Comparison of ENCODE assay signal across 24 mouse cellular contexts in genomic region chr1:121390421-121390820, GRCm38 (mm10). TPM values are rescaled to one million over a fixed set of nuclear protein-coding genes. Genes with fewer than 3 reads are reported as not detected.
DNase-seq lines count a peak whose midpoint lies in the region; ATAC-seq and TF ChIP-seq lines count a peak whose summit lies in the region.
"Had no signal": no experiment of that assay in that cellular context is flagged by ENCODE, and none has a peak within 500 bp of the region (broad histone marks: within the 10 kb centered on the region; RNA-seq: fewer than 3 reads in every experiment).

No protein-coding gene starts in this region.

- intact Hi-C loops in heart, postnatal 25 days (cut with DNase I), result no loop called here
- intact Hi-C loops in heart, postnatal 10 days (cut with DNase I), result no loop called here

- no peak for TF ChIP-seq CTCF in hindbrain, postnatal 0 days (IDR thresholded peaks at IDR 0.05; ENCODE audit: low read depth)

- H3K27ac ChIP-seq in forebrain, embryonic 15.5 days (replicated peaks), result no peak overlapping the region
- no peak overlapping the region for H3K27ac ChIP-seq in forebrain, embryonic 12.5 days
- H3K27ac ChIP-seq in neural tube, embryonic 13.5 days (replicated peaks), result peak overlapping the region; percentile 39
- no peak overlapping the region for H3K27ac ChIP-seq in hindbrain, postnatal 0 days
- H3K27ac ChIP-seq: heart, embryonic 13.5 days; kidney, postnatal 0 days; limb, embryonic 13.5 days; liver, embryonic 14.5 days; macrophage; midbrain, embryonic 12.5 days had no signal

- H3K4me1 ChIP-seq in forebrain, embryonic 15.5 days, result peaks cover 39% of the 10 kb centered on the region
- peaks cover 9% of the 10 kb centered on the region for H3K4me1 ChIP-seq in forebrain, embryonic 12.5 days
- H3K4me1 ChIP-seq in neural tube, embryonic 13.5 days (replicated peaks), result peaks cover 58% of the 10 kb centered on the region
- no peaks in the 10 kb centered on the region for H3K4me1 ChIP-seq in hindbrain, postnatal 0 days (ENCODE audit: insufficient read depth, low read length)

- 34% methylated on average over 13 of the region's 13 CpGs for WGBS in forebrain, embryonic 15.5 days
- 58% methylated on average over 13 of the region's 13 CpGs for WGBS in forebrain, embryonic 12.5 days
- WGBS in neural tube, embryonic 13.5 days, result 61% methylated on average over 13 of the region's 13 CpGs
- 27% methylated on average over 13 of the region's 13 CpGs for WGBS in hindbrain, postnatal 0 days

- DNase-seq in neural tube, embryonic 10.5 days (ENCODE audit: extremely low spot score, low spot score), result no peak
- no peak for DNase-seq in hindbrain, postnatal 0 days (ENCODE audit: low spot score)
- DNase-seq in heart, postnatal 25 days (ENCODE audit: low spot score), result no peak
- DNase-seq in heart, postnatal 10 days, result no peak
- DNase-seq: adrenal gland, postnatal 10 days; cerebellum, adult 11 months; cerebellum, postnatal 25 days; embryo, embryonic 11 days; heart, adult 18-20 months; heart, postnatal 4 days; layer of hippocampus, postnatal 36 days; right cerebral cortex, adult 18-20 months; spleen, adult 18-20 months; thymus, postnatal 25 days had no signal

- H3K27me3 ChIP-seq in forebrain, embryonic 15.5 days, result no peaks in the 10 kb centered on the region
- H3K27me3 ChIP-seq in forebrain, embryonic 12.5 days, result no peaks in the 10 kb centered on the region
- H3K27me3 ChIP-seq in neural tube, embryonic 13.5 days, result no peaks in the 10 kb centered on the region
- H3K27me3 ChIP-seq in hindbrain, postnatal 0 days (ENCODE audit: insufficient read depth, low read length), result no peaks in the 10 kb centered on the region
- H3K27me3 ChIP-seq: heart, embryonic 13.5 days; limb, embryonic 13.5 days; midbrain, embryonic 12.5 days had no signal

- peak overlapping the region; percentile 20; the same call in 1 of the 2 replicates for H3K4me2 ChIP-seq in forebrain, embryonic 15.5 days (replicated peaks)
- no peak overlapping the region for H3K4me2 ChIP-seq in forebrain, embryonic 12.5 days
- no peak overlapping the region for H3K4me2 ChIP-seq in neural tube, embryonic 13.5 days
- H3K4me2 ChIP-seq in hindbrain, postnatal 0 days (ENCODE audit: low read depth, low read length), result peak overlapping the region; percentile 46
- H3K4me2 ChIP-seq: heart, embryonic 13.5 days; limb, embryonic 13.5 days; midbrain, embryonic 12.5 days had no signal

- no peak overlapping the region for H3K9ac ChIP-seq in forebrain, embryonic 15.5 days (replicated peaks)
- H3K9ac ChIP-seq in forebrain, embryonic 12.5 days, result no peak overlapping the region
- H3K9ac ChIP-seq in neural tube, embryonic 13.5 days, result no peak overlapping the region
- H3K9ac ChIP-seq in hindbrain, postnatal 0 days (replicated peaks; ENCODE audit: low read length), result no peak overlapping the region
- H3K9ac ChIP-seq: heart, embryonic 13.5 days; limb, embryonic 13.5 days; liver, embryonic 14.5 days; midbrain, embryonic 12.5 days had no signal

- H3K9me3 ChIP-seq in forebrain, embryonic 15.5 days, result no peaks in the 10 kb centered on the region
- H3K9me3 ChIP-seq in forebrain, embryonic 12.5 days, result no peaks in the 10 kb centered on the region
- H3K9me3 ChIP-seq in neural tube, embryonic 13.5 days, result no peaks in the 10 kb centered on the region
- no peaks in the 10 kb centered on the region for H3K9me3 ChIP-seq in hindbrain, postnatal 0 days (ENCODE audit: low read length)
- H3K9me3 ChIP-seq: heart, embryonic 13.5 days; limb, embryonic 13.5 days; midbrain, embryonic 12.5 days had no signal

- no peak for ATAC-seq in forebrain, embryonic 15.5 days (replicated peaks)
- ATAC-seq in forebrain, embryonic 12.5 days (ENCODE audit: low FRiP score), result no peak
- ATAC-seq in neural tube, embryonic 13.5 days (ENCODE audit: low read depth), result no peak
- no peak for ATAC-seq in hindbrain, postnatal 0 days
- ATAC-seq: intestine, postnatal 0 days had no signal

- H3K36me3 ChIP-seq in forebrain, embryonic 15.5 days, result no peaks in the 10 kb centered on the region
- no peaks in the 10 kb centered on the region for H3K36me3 ChIP-seq in forebrain, embryonic 12.5 days (replicated peaks)
- no peaks in the 10 kb centered on the region for H3K36me3 ChIP-seq in neural tube, embryonic 13.5 days
- H3K36me3 ChIP-seq in hindbrain, postnatal 0 days (ENCODE audit: insufficient read depth, low read length), result no peaks in the 10 kb centered on the region
- H3K36me3 ChIP-seq: heart, embryonic 13.5 days; limb, embryonic 13.5 days; midbrain, embryonic 12.5 days had no signal

- H3K4me3 ChIP-seq in forebrain, embryonic 15.5 days, result no peak overlapping the region
- no peak overlapping the region for H3K4me3 ChIP-seq in forebrain, embryonic 12.5 days (replicated peaks)
- H3K4me3 ChIP-seq in neural tube, embryonic 13.5 days, result no peak overlapping the region
- H3K4me3 ChIP-seq in hindbrain, postnatal 0 days (ENCODE audit: low read length), result no peak overlapping the region; the same call in 1 of the 2 replicates
- H3K4me3 ChIP-seq: heart, embryonic 13.5 days; limb, embryonic 13.5 days; midbrain, embryonic 12.5 days had no signal

RNA-seq across cellular contexts. Expression of gene Ccdc93, which starts 40.4 kb away (rescaled TPM):
- polyA plus RNA-seq in forebrain, embryonic 15.5 days (2015; fragmentation: Nextera tagmentation; extraction: Ambion mirVana), result 11.5 and 12.9 TPM in 2 replicates
- polyA plus RNA-seq in forebrain, embryonic 12.5 days (2016; fragmentation: Nextera tagmentation; extraction: Ambion mirVana), result 11.0 and 11.4 TPM in 2 replicates
- 9.3 and 11.6 TPM in 2 replicates for polyA plus RNA-seq in neural tube, embryonic 13.5 days (2015; fragmentation: Nextera tagmentation; extraction: Ambion mirVana)
- 14.6 and 15.4 TPM in 2 replicates for total RNA-seq in hindbrain, postnatal 0 days (2014; rRNA removed)
- polyA plus RNA-seq in hindbrain, postnatal 0 days (2015; fragmentation: Nextera tagmentation; extraction: Ambion mirVana), result 6.1 and 7.4 TPM in 2 replicates
- total RNA-seq in heart, postnatal 25 days (2021), result 10 to 100 TPM; 14.0 to 14.5 TPM
- 10 to 100 TPM; 16.0 to 16.2 TPM for total RNA-seq in heart, postnatal 10 days (2021)

RNA-seq across cellular contexts. Expression of gene Insig2, which starts 58.0 kb away (rescaled TPM):
- polyA plus RNA-seq in forebrain, embryonic 15.5 days (2015; fragmentation: Nextera tagmentation; extraction: Ambion mirVana), result 40.5 and 44.4 TPM in 2 replicates
- 26.1 and 28.6 TPM in 2 replicates for polyA plus RNA-seq in forebrain, embryonic 12.5 days (2016; fragmentation: Nextera tagmentation; extraction: Ambion mirVana)
- 42.4 and 48.6 TPM in 2 replicates for polyA plus RNA-seq in neural tube, embryonic 13.5 days (2015; fragmentation: Nextera tagmentation; extraction: Ambion mirVana)
- total RNA-seq in hindbrain, postnatal 0 days (2014; rRNA removed), result 16.6 and 28.8 TPM in 2 replicates
- polyA plus RNA-seq in hindbrain, postnatal 0 days (2015; fragmentation: Nextera tagmentation; extraction: Ambion mirVana), result 46.0 and 48.0 TPM in 2 replicates
- total RNA-seq in heart, postnatal 25 days (2021), result 10 to 100 TPM; 58.1 to 65.9 TPM
- total RNA-seq in heart, postnatal 10 days (2021), result 10 to 100 TPM; 48.0 to 55.9 TPM

Comparison
In these comparisons a context has a peak if more than half of its experiments do, and no peak if none do; other contexts are left out.
1. H3K4me2 ChIP-seq: peak in forebrain, embryonic 15.5 days (single experiment) and hindbrain, postnatal 0 days (single experiment); none in forebrain, embryonic 12.5 days (single experiment) and neural tube, embryonic 13.5 days (single experiment).